Mouse (Mus musculus) heart, postnatal 0 days (tissue): ENCODE measurements around the gene Gm4969.

Experiments
- CTCF ChIP-seq: IDR thresholded peaks from 2 replicates; pipeline ENCODE4 v1.5.1; 2016; ENCODE audit warnings: antibody characterized with exemption, control low read depth, low read depth
- EP300 ChIP-seq: IDR thresholded peaks from 2 replicates; pipeline ENCODE4 v1.6.1; 2016; ENCODE audit warnings: antibody characterized with exemption, low read depth

DNA sequence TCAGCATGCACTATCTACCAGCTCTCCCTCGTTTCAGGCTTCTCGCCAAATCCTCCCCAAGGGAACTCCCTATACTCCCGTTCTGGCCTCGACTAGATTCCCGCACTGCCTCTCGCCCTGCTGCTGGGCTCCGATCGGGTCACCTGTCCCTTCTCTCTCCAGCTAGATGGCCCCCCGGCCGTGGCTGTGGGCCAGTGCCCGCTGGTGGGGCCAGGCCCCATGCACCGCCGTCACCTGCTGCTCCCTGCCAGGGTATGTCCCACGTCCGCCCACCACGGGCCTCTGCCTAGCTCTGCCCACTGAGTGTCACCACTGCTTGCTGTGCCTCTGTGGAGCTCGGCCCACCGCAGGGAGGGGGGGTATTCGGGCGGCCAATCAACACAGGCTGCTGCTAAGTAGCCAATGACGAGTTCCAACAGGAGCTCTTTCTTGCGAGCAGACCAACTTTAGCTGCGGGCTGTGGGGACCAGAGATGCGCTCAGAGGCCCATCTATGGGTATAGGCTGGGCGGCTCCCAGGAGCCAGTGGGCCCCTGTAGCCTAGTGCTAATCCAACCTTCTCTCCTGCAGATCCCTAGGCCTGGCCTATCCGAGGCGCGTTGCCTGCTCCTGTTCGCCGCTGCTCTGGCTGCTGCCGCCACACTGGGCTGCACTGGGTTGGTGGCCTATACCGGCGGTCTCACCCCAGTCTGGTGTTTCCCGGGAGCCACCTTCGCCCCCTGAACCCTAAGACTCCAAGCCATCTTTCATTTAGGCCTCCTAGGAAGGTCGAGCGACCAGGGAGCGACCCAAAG is 25.6 kb downstream of the Gm4969 start:
- no peak for TF ChIP-seq CTCF
- TF ChIP-seq EP300, result peak; percentile 9; the same call in 1 of the 2 replicates
